Mouse (Mus musculus) myocyte (in vitro differentiated cells): ENCODE results near the gene Adam17. TPM values are rescaled to one million over a fixed set of nuclear protein-coding genes. Genes with fewer than 3 reads are reported as not detected.

Experiments
- H3K27me3 ChIP-seq: one replicate; pipeline ENCODE4 v1.6.1; 2011; ENCODE audit not compliant: control insufficient read depth, insufficient read depth, insufficient read length
- H3K36me3 ChIP-seq: one replicate; pipeline ENCODE4 v1.6.1; 2011; ENCODE audit not compliant: control insufficient read depth, insufficient read depth
- H3K4me2 ChIP-seq: one replicate; pipeline ENCODE4 v1.6.1; 2011; ENCODE audit warnings: low read depth, control low read depth
- H3K4me3 ChIP-seq: one replicate; pipeline ENCODE4 v1.5.1; 2011; ENCODE audit warnings: mild to moderate bottlenecking, control low read depth, moderate library complexity
- H3K79me2 ChIP-seq: one replicate; pipeline ENCODE4 v1.6.1; 2011; ENCODE audit not compliant: control insufficient read depth, insufficient read depth
- H3ac ChIP-seq: one replicate; pipeline ENCODE4 v1.6.1; 2011; ENCODE audit not compliant: control insufficient read depth, insufficient read length
- CEBPB ChIP-seq: IDR thresholded peaks from 2 replicates; pipeline ENCODE4 v1.6.1; 2011; ENCODE audit warnings: mild to moderate bottlenecking, moderate library complexity; ENCODE audit not compliant: poor library complexity, insufficient read depth, severe bottlenecking
- E2F4 ChIP-seq: IDR thresholded peaks from one replicate; pipeline ENCODE4 v1.6.1; 2011; ENCODE audit warnings: mild to moderate bottlenecking, control low read depth, moderate library complexity; ENCODE audit not compliant: insufficient read depth
- MAX ChIP-seq: IDR thresholded peaks from one replicate; pipeline ENCODE4 v1.6.1; 2011; ENCODE audit warnings: low read depth, mild to moderate bottlenecking, control low read depth
- MYOD1 ChIP-seq, 3 experiments: IDR thresholded peaks; one replicate each; pipeline ENCODE4 v1.6.1; 2011; ENCODE audit warnings: control low read depth in 2 of 3, low read depth in 2 of 3, mild to moderate bottlenecking in 2 of 3, moderate library complexity in 1 of 3; ENCODE audit not compliant: insufficient read length in 2 of 3, control insufficient read depth in 1 of 3
- MYOG ChIP-seq, 3 experiments: IDR thresholded peaks; one replicate each; pipeline ENCODE4 v1.6.1; 2011; ENCODE audit warnings: control low read depth in 2 of 3, low read depth in 2 of 3, mild to moderate bottlenecking in 2 of 3; ENCODE audit not compliant: insufficient read length in 2 of 3, control insufficient read depth in 1 of 3, insufficient read depth in 1 of 3
- POLR2A ChIP-seq: IDR thresholded peaks from one replicate; pipeline ENCODE4 v1.6.1; 2011; ENCODE audit warnings: low read depth, mild to moderate bottlenecking, control low read depth, moderate library complexity; ENCODE audit not compliant: insufficient read length
- POLR2AphosphoS2 ChIP-seq: IDR thresholded peaks from one replicate; pipeline ENCODE4 v1.6.1; 2011; ENCODE audit warnings: low read depth, control low read depth; ENCODE audit not compliant: insufficient read length
- REST ChIP-seq: IDR thresholded peaks from one replicate; pipeline ENCODE4 v1.6.1; 2011; ENCODE audit warnings: mild to moderate bottlenecking, control low read depth, moderate library complexity; ENCODE audit not compliant: insufficient read depth, insufficient read length
- SRF ChIP-seq: IDR thresholded peaks from one replicate; pipeline ENCODE4 v1.6.1; 2011; ENCODE audit warnings: low read depth; ENCODE audit not compliant: control insufficient read depth, insufficient read length
- TCF12 ChIP-seq: IDR thresholded peaks from one replicate; pipeline ENCODE4 v1.6.1; 2011; ENCODE audit warnings: mild to moderate bottlenecking, control low read depth; ENCODE audit not compliant: poor library complexity, insufficient read depth, severe bottlenecking
- TCF3 ChIP-seq: IDR thresholded peaks from one replicate; pipeline ENCODE4 v1.6.1; 2011; ENCODE audit warnings: low read depth, control low read depth; ENCODE audit not compliant: insufficient read length
- USF1 ChIP-seq: IDR thresholded peaks from one replicate; pipeline ENCODE4 v1.6.1; 2011; ENCODE audit warnings: low read depth, mild to moderate bottlenecking, control low read depth, moderate library complexity
- polyA plus RNA-seq: library from polyadenylated mRNA; unstranded; fragments of >200 nt; fragmentation: generic; extraction: Trizol; gene quantifications from one replicate; pipeline ENCODE4 v1.2.1, GENCODE M21; 2012; ENCODE audit warnings: missing spikeins

Gene Adam17
- polyA plus RNA-seq, 1 experiment, result 13.4 TPM

GRCm38 (mm10) chr12:21369087-21369410, 4.4 kb downstream of the Adam17 start:
- Histone ChIP-seq H3K36me3 (no peaks in the 10 kb centered on the region), H3K4me2 (no peak overlapping the region), H3K79me2 (peaks cover 50% of the 10 kb centered on the region), H3K4me3 (no peak overlapping the region), H3ac (no peak overlapping the region), H3K27me3 (no peaks in the 10 kb centered on the region)
- TF ChIP-seq REST (no peak), E2F4 (no peak), SRF (no peak), USF1 (no peak), MAX (no peak), POLR2AphosphoS2 (no peak), POLR2A (no peak), TCF3 (no peak)

GRCm38 (mm10) chr12:21368376-21369086, 4.9 kb downstream of the Adam17 start:
- Histone ChIP-seq H3K4me3 (no peak overlapping the region), H3K79me2 (peaks cover 50% of the 10 kb centered on the region), H3K4me2 (no peak overlapping the region), H3K36me3 (no peaks in the 10 kb centered on the region), H3K27me3 (no peaks in the 10 kb centered on the region), H3ac (no peak overlapping the region)
- TF ChIP-seq TCF12, result no peak
- TF ChIP-seq USF1, result no peak
- TF ChIP-seq SRF, result no peak
- TF ChIP-seq MAX, result no peak
- no peak for TF ChIP-seq POLR2AphosphoS2
- TF ChIP-seq MYOG (IDR thresholded peaks at IDR 0.05; ENCODE audit: control insufficient read depth in 1 of 3, insufficient read depth in 1 of 3, insufficient read length in 2 of 3, low read depth in 2 of 3), result no peak
- no peak for TF ChIP-seq E2F4
- TF ChIP-seq REST, result no peak
- no peak for TF ChIP-seq POLR2A
- TF ChIP-seq CEBPB, result no peak
- TF ChIP-seq MYOD1 (IDR thresholded peaks at IDR 0.05; ENCODE audit: control insufficient read depth in 1 of 3, insufficient read length in 2 of 3, low read depth in 2 of 3), result no peak

- Histone ChIP-seq H3K79me2 (peaks cover 47% of the 10 kb centered on the region), H3K4me3 (no peak overlapping the region), H3ac (no peak overlapping the region), H3K27me3 (no peaks in the 10 kb centered on the region), H3K36me3 (no peaks in the 10 kb centered on the region), H3K4me2 (no peak overlapping the region)
- no peak for TF ChIP-seq POLR2A
- no peak for TF ChIP-seq MYOD1 (IDR thresholded peaks at IDR 0.05; ENCODE audit: control insufficient read depth in 1 of 3, insufficient read length in 2 of 3, low read depth in 2 of 3)
- TF ChIP-seq POLR2AphosphoS2, result no peak
- no peak for TF ChIP-seq SRF
- TF ChIP-seq TCF3, result no peak
- TF ChIP-seq CEBPB, result no peak
- TF ChIP-seq USF1, result no peak
- no peak for TF ChIP-seq MAX
These were observed 8.6 kb downstream of the Adam17 start for GRCm38 (mm10) chr12:21364624-21365435.

GRCm38 (mm10) chr12:21363195-21363594, 10.2 kb downstream of the Adam17 start:
- Histone ChIP-seq H3K79me2 (peaks cover 32% of the 10 kb centered on the region), H3ac (no peak overlapping the region), H3K27me3 (no peaks in the 10 kb centered on the region), H3K4me2 (no peak overlapping the region), H3K36me3 (no peaks in the 10 kb centered on the region), H3K4me3 (no peak overlapping the region)
- TF ChIP-seq USF1, result no peak
- TF ChIP-seq MYOD1 (IDR thresholded peaks at IDR 0.05; ENCODE audit: control insufficient read depth in 1 of 3, insufficient read length in 2 of 3, low read depth in 2 of 3), result peak in 2 of 3 experiments; percentile 15 to 81
- TF ChIP-seq MYOG (IDR thresholded peaks at IDR 0.05; ENCODE audit: control insufficient read depth in 1 of 3, insufficient read depth in 1 of 3, insufficient read length in 2 of 3, low read depth in 2 of 3), result peak in 1 of 3 experiments; percentile 63
- TF ChIP-seq SRF, result no peak
- TF ChIP-seq POLR2AphosphoS2, result no peak
- TF ChIP-seq MAX, result no peak
- TF ChIP-seq CEBPB, result no peak

- no peaks in the 10 kb centered on the region for H3K27me3 ChIP-seq
- H3K4me2 ChIP-seq, result peak overlapping the region; percentile 18
- TF ChIP-seq MYOD1 (IDR thresholded peaks at IDR 0.05; ENCODE audit: control insufficient read depth in 1 of 3, insufficient read length in 2 of 3, low read depth in 2 of 3) (no peak), CEBPB (no peak), MYOG (IDR thresholded peaks at IDR 0.05; ENCODE audit: control insufficient read depth in 1 of 3, insufficient read depth in 1 of 3, insufficient read length in 2 of 3, low read depth in 2 of 3) (no peak), TCF3 (no peak), E2F4 (no peak), POLR2A (no peak), USF1 (no peak), SRF (no peak), TCF12 (no peak), REST (no peak), POLR2AphosphoS2 (no peak), MAX (no peak)
- no peaks in the 10 kb centered on the region for H3K36me3 ChIP-seq
- H3ac ChIP-seq, result no peak overlapping the region
- H3K4me3 ChIP-seq, result no peak overlapping the region
- H3K79me2 ChIP-seq, result peaks cover 29% of the 10 kb centered on the region
These were observed 10.7 kb downstream of the Adam17 start for GRCm38 (mm10) chr12:21362686-21363085.
